Mouse (Mus musculus) activated CD4-positive, CD25-positive, alpha-beta regulatory T cell, adult 4 months (primary cell): ENCODE measurements at regions not wholly inside any gene's neighbourhood (a gene's known extent, or its start where the extent isn't known, plus 50 kb on each side); places are given as distances from the start of the nearest gene placed in this dataset.

ENCODE experiments used
- ATAC-seq: one replicate; pipeline ENCODE4 v1.8.0; 2017

GRCm38 (mm10) chr2:173376926-173377325 is 100.6 kb upstream of the Pmepa1 start:
- ATAC-seq = no peak

- peak; percentile 81 for ATAC-seq
These were observed 101.3 kb upstream of the Pmepa1 start for GRCm38 (mm10) chr2:173377497-173378257.

- no peak for ATAC-seq
These were observed 103.4 kb upstream of the Pmepa1 start for GRCm38 (mm10) chr2:173379736-173380135.

GRCm38 (mm10) chr2:173380341-173380761 is 104.0 kb upstream of the Pmepa1 start:
- ATAC-seq = peak; percentile 29

- ATAC-seq = no peak
These were observed 106.0 kb upstream of the Pmepa1 start for GRCm38 (mm10) chr2:173382176-173382813.

- ATAC-seq = peak; percentile 22
These were observed 108.7 kb upstream of the Pmepa1 start for GRCm38 (mm10) chr2:173384935-173385586.

- ATAC-seq = peak; percentile 93
These were observed 109.4 kb upstream of the Pmepa1 start for GRCm38 (mm10) chr2:173385722-173386141.

GRCm38 (mm10) chr2:173388140-173388539 is 111.8 kb upstream of the Pmepa1 start:
- no peak for ATAC-seq

- no peak for ATAC-seq
These were observed 116.4 kb upstream of the Pmepa1 start for GRCm38 (mm10) chr2:173392557-173393323.

- ATAC-seq = no peak
These were observed 116.9 kb upstream of the Pmepa1 start for GRCm38 (mm10) chr2:173393324-173393592.

- ATAC-seq = no peak
These were observed 119.2 kb upstream of the Pmepa1 start for GRCm38 (mm10) chr2:173395526-173395925.

GRCm38 (mm10) chr2:173397846-173398331 is 121.6 kb upstream of the Pmepa1 start:
- no peak for ATAC-seq

GRCm38 (mm10) chr2:173405629-173406028 is 116.8 kb upstream of the 1700021F07Rik start:
- ATAC-seq = no peak

GRCm38 (mm10) chr2:173406344-173407094 is 115.9 kb upstream of the 1700021F07Rik start:
- ATAC-seq = peak; percentile 11

GRCm38 (mm10) chr2:173407133-173407532 is 115.3 kb upstream of the 1700021F07Rik start:
- ATAC-seq = no peak

GRCm38 (mm10) chr2:173408681-173409081 is 113.7 kb upstream of the 1700021F07Rik start:
- peak; percentile 24 for ATAC-seq

- ATAC-seq = peak; percentile 96
These were observed 113.0 kb upstream of the 1700021F07Rik start for GRCm38 (mm10) chr2:173409433-173409832.

GRCm38 (mm10) chr2:173413906-173414656 is 108.3 kb upstream of the 1700021F07Rik start:
- ATAC-seq = no peak

GRCm38 (mm10) chr2:173415429-173415828 is 107.0 kb upstream of the 1700021F07Rik start:
- no peak for ATAC-seq

- ATAC-seq = peak; percentile 40
These were observed 105.5 kb upstream of the 1700021F07Rik start for GRCm38 (mm10) chr2:173416921-173417320.

GRCm38 (mm10) chr2:173418951-173419350 is 103.4 kb upstream of the 1700021F07Rik start:
- ATAC-seq = no peak
